In the genomic region with DNA sequence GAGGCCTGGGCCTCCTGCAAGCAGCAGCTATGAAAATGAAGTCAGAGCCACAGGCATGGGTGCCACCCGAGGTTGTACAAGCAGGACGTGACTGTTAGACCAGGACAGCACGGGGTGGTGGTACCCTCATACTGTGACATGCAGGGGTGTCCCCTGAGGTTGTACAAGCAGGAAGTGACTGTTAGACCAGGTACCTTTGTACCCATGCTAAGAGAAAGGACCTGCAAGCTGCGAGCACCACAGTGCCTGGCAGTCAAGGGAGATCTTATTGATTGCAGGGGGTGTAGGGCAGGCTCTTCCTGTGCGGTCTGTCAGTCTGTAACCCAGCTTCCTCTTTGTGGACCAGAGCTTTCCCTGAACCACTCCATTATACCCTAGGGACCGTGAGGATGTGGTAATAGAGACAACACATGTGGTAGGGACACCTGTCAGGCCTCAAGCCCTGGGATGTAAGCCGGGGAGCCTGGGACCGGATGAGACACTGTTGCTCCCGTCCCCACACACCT, we compare ENCODE assay signal across 13 mouse cellular contexts. TPM values are rescaled to one million over a fixed set of nuclear protein-coding genes. Genes with fewer than 3 reads are reported as not detected.
A peak's percentile ranks its signal among the peaks of the same experiment; 100 is the strongest.
DNase-seq lines count a peak whose midpoint lies in the region; ATAC-seq and TF ChIP-seq lines count a peak whose summit lies in the region.
"Had no signal": no experiment of that assay in that cellular context is flagged by ENCODE, and none has a peak within 500 bp of the region (broad histone marks: within the 10 kb centered on the region; RNA-seq: fewer than 3 reads in every experiment).

No protein-coding gene starts in this region.

- ATAC-seq in lung, embryonic 15.5 days (ENCODE audit: borderline replicate concordance, extremely low read depth, low FRiP score, low TSS enrichment), result peak; percentile 40; the same call in 1 of the 2 replicates
- no peak for ATAC-seq in cerebellum, adult (ENCODE audit: insufficient number of reproducible peaks, low FRiP score, low TSS enrichment)
- ATAC-seq in intestine, postnatal 0 days, result no peak

- peaks cover 10% of the 10 kb centered on the region for H3K36me3 ChIP-seq in lung, embryonic 15.5 days
- H3K36me3 ChIP-seq in intestine, postnatal 0 days (ENCODE audit: control insufficient read depth, insufficient read depth), result 0 out of 2 replicates have a peak, but pooled peaks cover 10% of the 10 kb centered on the region
- H3K36me3 ChIP-seq: hindbrain, embryonic 15.5 days had no signal

- H3K27me3 ChIP-seq in lung, embryonic 15.5 days, result no peaks in the 10 kb centered on the region
- no peaks in the 10 kb centered on the region for H3K27me3 ChIP-seq in intestine, postnatal 0 days (replicated peaks; ENCODE audit: control insufficient read depth, insufficient read depth, low read length)
- H3K27me3 ChIP-seq: hindbrain, embryonic 15.5 days had no signal

- TF ChIP-seq CTCF in layer of hippocampus, adult 2 months (conservative IDR thresholded peaks at IDR 0.05), result no peak
- no peak for TF ChIP-seq CTCF in intestine, postnatal 0 days (IDR thresholded peaks at IDR 0.05; ENCODE audit: low read depth)

- no peaks in the 10 kb centered on the region for H3K9me3 ChIP-seq in lung, embryonic 15.5 days
- no peaks in the 10 kb centered on the region for H3K9me3 ChIP-seq in intestine, postnatal 0 days (ENCODE audit: control insufficient read depth)
- H3K9me3 ChIP-seq: hindbrain, embryonic 15.5 days had no signal

- H3K4me1 ChIP-seq in lung, embryonic 15.5 days, result no peaks in the 10 kb centered on the region
- H3K4me1 ChIP-seq in intestine, postnatal 0 days (replicated peaks; ENCODE audit: control insufficient read depth, insufficient read depth, low read length), result no peaks in the 10 kb centered on the region

- 83% methylated on average over 9 of the region's 9 CpGs for WGBS in lung, embryonic 15.5 days
- WGBS in intestine, postnatal 0 days, result 67% methylated on average over 9 of the region's 9 CpGs

- no peak overlapping the region for H3K4me2 ChIP-seq in lung, embryonic 15.5 days
- no peak overlapping the region for H3K4me2 ChIP-seq in intestine, postnatal 0 days (replicated peaks; ENCODE audit: low read depth)
- H3K4me2 ChIP-seq: hindbrain, embryonic 15.5 days had no signal

- H3K9ac ChIP-seq in lung, embryonic 15.5 days, result no peak overlapping the region
- H3K9ac ChIP-seq in intestine, postnatal 0 days (ENCODE audit: low read depth, low read length), result no peak overlapping the region
- H3K9ac ChIP-seq: hindbrain, embryonic 15.5 days had no signal

- H3K27ac ChIP-seq in lung, embryonic 15.5 days, result no peak overlapping the region
- H3K27ac ChIP-seq in layer of hippocampus, adult 2 months, result no peak overlapping the region
- no peak overlapping the region for H3K27ac ChIP-seq in intestine, postnatal 0 days (ENCODE audit: low read depth, low read length)
- H3K27ac ChIP-seq: hindbrain, embryonic 15.5 days had no signal

- no peak overlapping the region for H3K4me3 ChIP-seq in lung, embryonic 15.5 days
- H3K4me3 ChIP-seq in layer of hippocampus, adult 2 months, result no peak overlapping the region
- no peak overlapping the region for H3K4me3 ChIP-seq in intestine, postnatal 0 days (ENCODE audit: low read depth, low read length)
- H3K4me3 ChIP-seq: hindbrain, embryonic 15.5 days had no signal

- DNase-seq in lung, adult 18-20 months, result no peak
- DNase-seq in induced T-regulatory cell, adult 2 months (ENCODE audit: low read depth), result peak; percentile 79
- DNase-seq in natural killer cell, adult 2 months (ENCODE audit: low spot score in 2 of 2), result peak; percentile 71 to 79
- no peak for DNase-seq in layer of hippocampus, adult 2 months (ENCODE audit: low spot score in 2 of 2)
- DNase-seq in right cerebral cortex, adult 18-20 months, result no peak
- DNase-seq: adrenal gland, adult 8-10 months; cerebellum, adult 11-12 months; kidney, postnatal 4 days; left cerebral cortex, postnatal 4 days had no signal

RNA-seq across cellular contexts. Expression of a gene that starts 11.9 kb away (rescaled TPM):
- 38.4 and 38.6 TPM in 2 replicates for polyA plus RNA-seq in lung, embryonic 15.5 days (2015; fragmentation: Nextera tagmentation; extraction: Ambion mirVana)
- total RNA-seq in layer of hippocampus, adult 2 months (2021), result 1 to 10 TPM; 1.3 to 1.4 TPM
- 5.5 and 6.8 TPM in 2 replicates for polyA plus RNA-seq in intestine, postnatal 0 days (2015; fragmentation: Nextera tagmentation; extraction: Ambion mirVana)

RNA-seq across cellular contexts. Expression of a gene that starts 17.6 kb away (rescaled TPM):
- 8.2 and 9.0 TPM in 2 replicates for polyA plus RNA-seq in lung, embryonic 15.5 days (2015; fragmentation: Nextera tagmentation; extraction: Ambion mirVana)
- total RNA-seq in layer of hippocampus, adult 2 months (2021), result 10 to 100 TPM; 19.7 to 20.7 TPM
- polyA plus RNA-seq in intestine, postnatal 0 days (2015; fragmentation: Nextera tagmentation; extraction: Ambion mirVana), result 3.4 and 3.5 TPM in 2 replicates

RNA-seq across cellular contexts. Expression of a gene that starts 22.0 kb away (rescaled TPM):
- polyA plus RNA-seq in lung, embryonic 15.5 days (2015; fragmentation: Nextera tagmentation; extraction: Ambion mirVana), result 414 and 454 TPM in 2 replicates
- total RNA-seq in layer of hippocampus, adult 2 months (2021), result 10 to 100 TPM; 11.9 to 12.9 TPM
- 1,918 and 1,992 TPM in 2 replicates for polyA plus RNA-seq in intestine, postnatal 0 days (2015; fragmentation: Nextera tagmentation; extraction: Ambion mirVana)

RNA-seq across cellular contexts. Expression of a gene that starts 28.0 kb away (rescaled TPM):
- polyA plus RNA-seq in lung, embryonic 15.5 days (2015; fragmentation: Nextera tagmentation; extraction: Ambion mirVana), result 436 and 471 TPM in 2 replicates
- 10 to 100 TPM; 90.3 to 99.5 TPM for total RNA-seq in layer of hippocampus, adult 2 months (2021)
- 90.4 and 96.8 TPM in 2 replicates for polyA plus RNA-seq in intestine, postnatal 0 days (2015; fragmentation: Nextera tagmentation; extraction: Ambion mirVana)

Comparison
In these comparisons a context has a peak if more than half of its experiments do, and no peak if none do; other contexts are left out.
1. DNase-seq: peak in induced T-regulatory cell, adult 2 months (single experiment) and natural killer cell, adult 2 months (2 of 2); none in lung, adult 18-20 months (0 of 2), layer of hippocampus, adult 2 months (0 of 2) and right cerebral cortex, adult 18-20 months (single experiment).